Mouse (Mus musculus) embryonic facial prominence, embryonic 14.5 days (tissue): ENCODE measurements around the gene Ephb2. TPM values are rescaled to one million over a fixed set of nuclear protein-coding genes. Genes with fewer than 3 reads are reported as not detected.
A peak's percentile ranks its signal among the peaks of the same experiment; 100 is the strongest.

ENCODE experiments used
- ATAC-seq: fragments of 200-750 bp; cut with Nextera tagmentation; 2 replicates; pipeline ENCODE4 v1.8.0; 2017; ENCODE audit warnings: low read depth, moderate number of reproducible peaks, moderate TSS enrichment
- DNase-seq: peaks from one replicate; pipeline ENCODE4 v3.0.0-alpha.2; 2015; ENCODE audit warnings: low spot score
- H3K27ac ChIP-seq: fragments of 300-500 bp; sonication (generic); replicated peaks from 2 replicates; pipeline ENCODE4 v1.5.1; 2014; ENCODE audit warnings: low read depth, mild to moderate bottlenecking, low read length, moderate library complexity
- H3K27me3 ChIP-seq: fragments of 300-500 bp; sonication (generic); replicated peaks from 2 replicates; pipeline ENCODE4 v1.6.1; 2014; ENCODE audit warnings: low read length; ENCODE audit not compliant: control insufficient read depth, insufficient read depth
- H3K36me3 ChIP-seq: fragments of 300-500 bp; sonication (generic); 2 replicates; pipeline ENCODE4 v1.6.1; 2014; ENCODE audit warnings: low read length, mixed read lengths; ENCODE audit not compliant: control insufficient read depth, insufficient read depth
- H3K4me1 ChIP-seq: fragments of 300-500 bp; sonication (generic); 2 replicates; pipeline ENCODE4 v1.6.1; 2014; ENCODE audit warnings: antibody characterized with exemption, low read length; ENCODE audit not compliant: control insufficient read depth, insufficient read depth
- H3K4me2 ChIP-seq: fragments of 300-500 bp; sonication (generic); 2 replicates; pipeline ENCODE4 v1.6.1; 2014; ENCODE audit warnings: low read depth, mild to moderate bottlenecking, low read length, moderate library complexity, mixed read lengths
- H3K4me3 ChIP-seq: fragments of 300-500 bp; sonication (generic); 2 replicates; pipeline ENCODE4 v1.5.1; 2014; ENCODE audit warnings: low read depth, mild to moderate bottlenecking, low read length
- H3K9ac ChIP-seq: fragments of 300-500 bp; sonication (generic); 2 replicates; pipeline ENCODE4 v1.6.1; 2014; ENCODE audit warnings: low read depth, mild to moderate bottlenecking, low read length, moderate library complexity, mixed read lengths
- H3K9me3 ChIP-seq: fragments of 300-500 bp; sonication (generic); 2 replicates; pipeline ENCODE4 v1.6.1; 2016; ENCODE audit warnings: low read length; ENCODE audit not compliant: control insufficient read depth
- WGBS: fragments of 180-500 bp; shearing (Covaris S2); extraction: QIAGEN DNeasy Blood & Tissue Kit; methylation state at CpG from one replicate; pipeline ENCODE4 v1.1.7; 2014; 5-methylcytosine and 5-hydroxymethylcytosine counted together
- polyA plus RNA-seq: library from polyadenylated mRNA; unstranded; fragments of >200 nt; fragmentation: Nextera tagmentation; extraction: Ambion mirVana; gene quantifications from 2 replicates; pipeline ENCODE4 v1.2.1, GENCODE M21; 2014

Gene Ephb2
- polyA plus RNA-seq, 1 experiment from 2014 or later: 14.9 TPM

GRCm38 (mm10) chr4:136713431-136713830, 122.4 kb downstream of the Ephb2 start:
- Histone ChIP-seq H3K9ac (no peak overlapping the region), H3K4me1 (peaks cover 13% of the 10 kb centered on the region; the same call in 1 of the 2 replicates), H3K36me3 (no peaks in the 10 kb centered on the region), H3K27me3 (no peaks in the 10 kb centered on the region), H3K9me3 (no peaks in the 10 kb centered on the region), H3K4me3 (no peak overlapping the region), H3K27ac (no peak overlapping the region), H3K4me2 (no peak overlapping the region)
- 69% methylated on average over 3 of the region's 3 CpGs for WGBS
- DNase-seq (no peak), ATAC-seq (no peak)

DNA sequence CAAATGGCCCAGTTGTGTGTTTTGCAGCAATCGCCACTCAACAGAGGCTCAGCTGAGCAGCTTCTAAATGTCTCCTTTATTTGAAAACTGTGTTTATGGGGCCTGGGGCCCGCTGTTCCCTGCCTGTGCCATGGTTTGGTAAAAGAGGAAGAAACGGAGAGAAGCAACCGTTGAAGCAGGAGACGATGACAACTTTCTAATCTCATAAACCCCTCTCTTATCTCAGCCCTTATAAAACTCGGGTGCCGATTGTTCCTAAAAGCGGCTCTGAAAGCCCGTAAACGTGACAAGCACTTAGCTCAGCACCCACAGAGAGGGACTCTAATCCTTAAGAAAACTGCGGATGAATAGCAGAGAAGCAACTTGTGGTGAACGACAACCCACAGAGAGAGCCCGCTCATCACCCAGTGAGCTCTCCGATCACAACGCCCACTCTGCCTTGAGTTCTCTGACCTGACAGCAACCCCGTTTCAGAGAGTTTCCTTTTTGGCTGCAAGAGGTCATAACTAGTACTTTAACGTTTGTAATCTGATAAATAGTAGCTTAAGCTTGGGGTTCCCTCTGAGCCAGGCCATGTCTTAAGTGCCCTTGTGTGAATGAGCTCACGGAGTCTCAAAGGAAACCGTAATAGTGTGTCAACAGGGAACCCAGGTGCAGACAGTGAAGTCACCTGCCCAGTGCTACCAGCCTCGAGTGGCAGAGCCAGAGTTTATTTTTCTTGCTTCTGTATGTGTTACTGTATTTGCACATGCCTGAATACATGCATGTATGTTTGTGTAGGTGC, 123.6 kb downstream of the Ephb2 start:
- H3K27ac ChIP-seq: no peak overlapping the region; the same call in 1 of the 2 replicates
- no peaks in the 10 kb centered on the region for H3K9me3 ChIP-seq
- no peak overlapping the region for H3K4me2 ChIP-seq
- no peak overlapping the region for H3K4me3 ChIP-seq
- peak overlapping the region; percentile 37; the same call in 1 of the 2 replicates for H3K9ac ChIP-seq
- 46% methylated on average over 20 of the region's 20 CpGs for WGBS
- H3K36me3 ChIP-seq: no peaks in the 10 kb centered on the region
- ATAC-seq: no peak
- H3K4me1 ChIP-seq: peaks cover 13% of the 10 kb centered on the region; the same call in 1 of the 2 replicates
- no peak for DNase-seq
- H3K27me3 ChIP-seq: no peaks in the 10 kb centered on the region

DNA sequence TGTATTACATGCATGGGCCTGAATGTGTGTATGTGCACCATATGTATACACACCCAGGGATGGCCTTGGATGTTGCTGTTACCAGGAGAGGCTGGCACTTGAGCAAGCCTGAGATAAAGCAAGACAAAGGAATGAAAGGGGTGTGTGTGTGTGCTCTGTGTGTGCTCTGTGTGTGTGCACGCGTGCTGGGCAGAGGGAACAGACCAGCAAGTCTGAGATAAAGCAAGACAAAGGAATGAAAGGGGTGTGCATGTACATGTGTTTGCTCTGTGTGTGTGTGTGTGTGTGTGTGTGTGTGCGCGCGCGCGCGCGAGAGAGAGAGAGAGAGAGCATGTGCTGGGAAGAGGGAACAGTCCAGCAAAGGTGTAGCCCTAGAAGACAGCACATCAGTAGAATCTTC, 125.4 kb downstream of the Ephb2 start:
- H3K4me3 ChIP-seq: no peak overlapping the region
- no peak overlapping the region for H3K4me2 ChIP-seq
- no peaks in the 10 kb centered on the region for H3K36me3 ChIP-seq
- H3K9me3 ChIP-seq: no peaks in the 10 kb centered on the region
- DNase-seq (no peak), ATAC-seq (no peak)
- H3K9ac ChIP-seq: no peak overlapping the region
- WGBS: 98% methylated on average over 9 of the region's 9 CpGs
- no peak overlapping the region for H3K27ac ChIP-seq
- H3K27me3 ChIP-seq: no peaks in the 10 kb centered on the region
- peaks cover 13% of the 10 kb centered on the region; the same call in 1 of the 2 replicates for H3K4me1 ChIP-seq

- Histone ChIP-seq H3K9me3 (no peaks in the 10 kb centered on the region), H3K4me1 (peaks cover 13% of the 10 kb centered on the region; the same call in 1 of the 2 replicates), H3K36me3 (no peaks in the 10 kb centered on the region), H3K4me2 (no peak overlapping the region), H3K9ac (no peak overlapping the region), H3K27ac (no peak overlapping the region), H3K4me3 (no peak overlapping the region), H3K27me3 (no peaks in the 10 kb centered on the region)
- WGBS: 65% methylated on average over 2 of the region's 2 CpGs
- no peak for ATAC-seq
- DNase-seq: no peak
Observed at GRCm38 (mm10) chr4:136708956-136709355, 126.8 kb downstream of the Ephb2 start.

DNA sequence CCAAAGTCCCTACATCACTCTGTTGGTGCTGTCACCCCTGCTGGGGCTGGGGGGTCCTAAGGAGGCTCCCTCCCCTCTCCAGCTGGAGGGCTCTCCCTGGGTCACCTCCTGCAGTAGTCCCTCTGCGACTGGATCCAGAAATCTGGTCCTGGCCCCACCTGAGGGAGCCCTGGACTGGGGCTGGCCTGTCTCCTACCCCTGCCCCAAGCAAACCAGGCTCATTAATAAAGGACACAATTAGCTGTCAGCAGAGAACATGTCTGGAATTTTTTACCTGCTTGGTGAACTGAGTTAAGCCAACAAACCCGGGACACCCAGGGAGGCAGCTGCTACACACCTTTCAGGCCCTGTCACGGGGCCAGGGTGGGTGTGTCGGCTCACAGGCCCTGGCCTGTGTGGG, 129.1 kb downstream of the Ephb2 start:
- WGBS: 60% methylated on average over 4 of the region's 4 CpGs
- H3K4me3 ChIP-seq: no peak overlapping the region
- no peak overlapping the region for H3K4me2 ChIP-seq
- H3K36me3 ChIP-seq: no peaks in the 10 kb centered on the region
- no peak overlapping the region for H3K27ac ChIP-seq
- no peak for DNase-seq
- no peak overlapping the region for H3K9ac ChIP-seq
- ATAC-seq: peak; percentile 49; the same call in 1 of the 2 replicates
- no peaks in the 10 kb centered on the region for H3K27me3 ChIP-seq
- H3K9me3 ChIP-seq: no peaks in the 10 kb centered on the region
- H3K4me1 ChIP-seq: peaks cover 4% of the 10 kb centered on the region; the same call in 1 of the 2 replicates

DNA sequence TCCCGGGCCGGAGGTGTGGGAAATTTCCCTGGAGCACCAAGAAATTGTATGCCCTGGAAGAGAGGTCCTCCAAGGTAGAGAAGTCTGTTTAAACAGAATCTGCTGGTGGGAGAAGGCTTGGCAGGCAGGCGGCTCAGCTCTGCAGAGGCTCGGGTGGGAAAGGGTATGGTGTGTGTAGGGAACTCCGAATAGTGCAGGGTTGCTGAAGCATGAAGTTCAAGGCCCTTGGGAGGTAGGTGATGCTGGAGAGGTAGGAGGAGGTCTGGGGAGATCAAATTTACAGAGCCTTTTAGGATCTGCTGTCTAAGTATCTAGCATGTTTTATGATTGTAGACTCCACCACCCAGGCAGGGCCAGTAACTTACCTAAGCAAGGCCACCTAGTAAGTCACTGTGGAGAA, 130.7 kb downstream of the Ephb2 start:
- H3K27ac ChIP-seq: no peak overlapping the region
- no peak overlapping the region for H3K4me3 ChIP-seq
- H3K4me1 ChIP-seq: peaks cover 4% of the 10 kb centered on the region; the same call in 1 of the 2 replicates
- H3K36me3 ChIP-seq: no peaks in the 10 kb centered on the region
- WGBS: 65% methylated on average over 5 of the region's 5 CpGs
- ATAC-seq: no peak
- H3K27me3 ChIP-seq: no peaks in the 10 kb centered on the region
- no peaks in the 10 kb centered on the region for H3K9me3 ChIP-seq
- H3K9ac ChIP-seq: 0 out of 2 replicates have a peak overlapping the region, but pooled peaks have one; percentile 14
- H3K4me2 ChIP-seq: no peak overlapping the region
- DNase-seq: no peak

GRCm38 (mm10) chr4:136704551-136704950, 131.2 kb downstream of the Ephb2 start:
- WGBS: 23% methylated on average over 3 of the region's 3 CpGs
- no peak overlapping the region for H3K4me3 ChIP-seq
- H3K36me3 ChIP-seq: no peaks in the 10 kb centered on the region
- no peak overlapping the region for H3K4me2 ChIP-seq
- DNase-seq (no peak), ATAC-seq (no peak)
- H3K27ac ChIP-seq: no peak overlapping the region; the same call in 1 of the 2 replicates
- H3K4me1 ChIP-seq: peaks cover 4% of the 10 kb centered on the region; the same call in 1 of the 2 replicates
- 0 out of 2 replicates have a peak overlapping the region, but pooled peaks have one; percentile 14 for H3K9ac ChIP-seq
- H3K9me3 ChIP-seq: no peaks in the 10 kb centered on the region
- H3K27me3 ChIP-seq: no peaks in the 10 kb centered on the region

- Histone ChIP-seq H3K9ac (no peak overlapping the region), H3K4me3 (no peak overlapping the region), H3K4me1 (no peaks in the 10 kb centered on the region), H3K36me3 (no peaks in the 10 kb centered on the region), H3K27me3 (no peaks in the 10 kb centered on the region), H3K4me2 (no peak overlapping the region), H3K9me3 (no peaks in the 10 kb centered on the region), H3K27ac (no peak overlapping the region)
- ATAC-seq (no peak), DNase-seq (no peak)
- WGBS: 91% methylated on average over 11 of the region's 11 CpGs
Observed at GRCm38 (mm10) chr4:136703351-136703750, 132.4 kb downstream of the Ephb2 start.

GRCm38 (mm10) chr4:136702456-136702855, 133.3 kb downstream of the Ephb2 start:
- H3K4me1 ChIP-seq: no peaks in the 10 kb centered on the region
- H3K4me3 ChIP-seq: no peak overlapping the region
- no peak for DNase-seq
- WGBS: 74% methylated on average over 8 of the region's 8 CpGs
- no peaks in the 10 kb centered on the region for H3K36me3 ChIP-seq
- H3K27ac ChIP-seq: no peak overlapping the region
- ATAC-seq: no peak
- no peaks in the 10 kb centered on the region for H3K27me3 ChIP-seq
- no peak overlapping the region for H3K9ac ChIP-seq
- no peaks in the 10 kb centered on the region for H3K9me3 ChIP-seq
- H3K4me2 ChIP-seq: no peak overlapping the region
